Comparison of ENCODE assay signal across 24 mouse cellular contexts in genomic region chr1:149871625-149872024, GRCm38 (mm10).
DNase-seq lines count a peak whose midpoint lies in the region; ATAC-seq and TF ChIP-seq lines count a peak whose summit lies in the region.
"Had no signal": no experiment of that assay in that cellular context is flagged by ENCODE, and none has a peak within 500 bp of the region (broad histone marks: within the 10 kb centered on the region; RNA-seq: fewer than 3 reads in every experiment).

No protein-coding gene starts in this region.

- H3K9me3 ChIP-seq in heart, embryonic 10.5 days = no peaks in the 10 kb centered on the region
- H3K9me3 ChIP-seq: forebrain, embryonic 10.5 days; forebrain, embryonic 13.5 days; heart, embryonic 12.5 days; heart, embryonic 15.5 days; hindbrain, embryonic 12.5 days; hindbrain, embryonic 15.5 days had no signal

- H3K4me1 ChIP-seq in heart, adult 2 months (ENCODE audit: control insufficient read depth, insufficient read depth, low read length) = no peaks in the 10 kb centered on the region; the same call in 1 of the 2 replicates
- H3K4me1 ChIP-seq in heart, embryonic 10.5 days = no peaks in the 10 kb centered on the region
- H3K4me1 ChIP-seq: forebrain, embryonic 10.5 days; forebrain, embryonic 13.5 days; heart, embryonic 12.5 days; heart, embryonic 15.5 days; hindbrain, embryonic 12.5 days; hindbrain, embryonic 15.5 days had no signal

- peak; percentile 59 for ATAC-seq in frontal cortex, adult (ENCODE audit: low TSS enrichment)
- ATAC-seq: forebrain, embryonic 13.5 days; forebrain, embryonic 16.5 days; intestine, postnatal 0 days; Patski had no signal

- TF ChIP-seq POLR2A in heart, adult 2 months (IDR thresholded peaks at IDR 0.05; ENCODE audit: insufficient read depth, low read depth, low read length) = no peak

- no peak for TF ChIP-seq EP300 in heart, adult 2 months (IDR thresholded peaks at IDR 0.05; ENCODE audit: insufficient read depth, low read depth, low read length)

- 36% methylated on average over 1 of the region's 1 CpGs for WGBS in heart, adult 2 months
- 64% methylated on average over 1 of the region's 1 CpGs for WGBS in heart, embryonic 10.5 days

- DNase-seq in frontal cortex, postnatal 25 days (ENCODE audit: low spot score in 2 of 2) = no peak
- no peak for DNase-seq in heart, adult 2 months
- no peak for DNase-seq in heart, embryonic 10.5 days (ENCODE audit: low spot score)
- peak; percentile 35 for DNase-seq in layer of hippocampus, adult 9-11 months
- no peak for DNase-seq in layer of hippocampus, adult 8-10 months (ENCODE audit: low spot score in 2 of 2)
- DNase-seq in brain, adult 2 months (ENCODE audit: low read depth, low spot score) = peak; percentile 80
- DNase-seq: adrenal gland, postnatal 14 days; B cell, adult 2 months; cerebellum, adult 18-20 months; cerebellum, adult 9-10 months; cerebellum, postnatal 14 days; gastrocnemius, postnatal 25 days had no signal

- intact Hi-C loops in heart, adult 2 months (cut with DNase I) = no loop called here

- no peak overlapping the region for H3K9ac ChIP-seq in heart, adult 2 months (ENCODE audit: low read depth, low read length)
- H3K9ac ChIP-seq: forebrain, embryonic 13.5 days; heart, embryonic 12.5 days; heart, embryonic 15.5 days; hindbrain, embryonic 12.5 days; hindbrain, embryonic 15.5 days had no signal

- no peak overlapping the region for H3K4me3 ChIP-seq in heart, adult 2 months
- no peak overlapping the region for H3K4me3 ChIP-seq in heart, embryonic 10.5 days
- H3K4me3 ChIP-seq: forebrain, embryonic 10.5 days; forebrain, embryonic 13.5 days; heart, embryonic 12.5 days; heart, embryonic 15.5 days; hindbrain, embryonic 12.5 days; hindbrain, embryonic 15.5 days had no signal

- no peaks in the 10 kb centered on the region for H3K36me3 ChIP-seq in heart, adult 2 months (ENCODE audit: control insufficient read depth, insufficient read depth, low read length)
- no peaks in the 10 kb centered on the region for H3K36me3 ChIP-seq in heart, embryonic 10.5 days
- H3K36me3 ChIP-seq: forebrain, embryonic 10.5 days; G1E; heart, embryonic 12.5 days; heart, embryonic 15.5 days; hindbrain, embryonic 12.5 days; hindbrain, embryonic 15.5 days had no signal

- H3K27me3 ChIP-seq in heart, adult 2 months (ENCODE audit: control insufficient read depth, insufficient read depth, low read length) = no peaks in the 10 kb centered on the region
- no peaks in the 10 kb centered on the region for H3K27me3 ChIP-seq in heart, embryonic 10.5 days (ENCODE audit: insufficient read depth, poor library complexity, severe bottlenecking)
- H3K27me3 ChIP-seq: CH12.LX; forebrain, embryonic 13.5 days; heart, embryonic 12.5 days; heart, embryonic 15.5 days; hindbrain, embryonic 12.5 days; hindbrain, embryonic 15.5 days; Patski had no signal

- peak overlapping the region; percentile 21 for H3K27ac ChIP-seq in heart, adult 2 months
- H3K27ac ChIP-seq in heart, embryonic 10.5 days = no peak overlapping the region
- H3K27ac ChIP-seq: forebrain, embryonic 10.5 days; forebrain, embryonic 13.5 days; heart, embryonic 15.5 days; hindbrain, embryonic 12.5 days; hindbrain, embryonic 15.5 days had no signal

- no peaks in the 10 kb centered on the region for H3K79me2 ChIP-seq in heart, adult 2 months (replicated peaks; ENCODE audit: control insufficient read depth, insufficient read depth, low read length)

- TF ChIP-seq CTCF in heart, adult 2 months (IDR thresholded peaks at IDR 0.05) = 0 out of 2 replicates have a peak, but pooled peaks have one; percentile 6

Comparison
In these comparisons a context has a peak if more than half of its experiments do, and no peak if none do; other contexts are left out.
1. DNase-seq: peak in layer of hippocampus, adult 9-11 months (single experiment) and brain, adult 2 months (single experiment); none in frontal cortex, postnatal 25 days (0 of 2), heart, adult 2 months (0 of 2), heart, embryonic 10.5 days (single experiment) and layer of hippocampus, adult 8-10 months (0 of 2).